Mouse (Mus musculus) liver, adult (tissue): ENCODE measurements at regions not wholly inside any gene's neighbourhood (a gene's known extent, or its start where the extent isn't known, plus 50 kb on each side); places are given as distances from the start of the nearest gene placed in this dataset.

Source experiments
- GATA4 ChIP-seq: IDR thresholded peaks from 2 replicates; pipeline ENCODE4 v1.6.1; 2014; ENCODE audit warnings: mild to moderate bottlenecking, low read length; ENCODE audit not compliant: insufficient replicate concordance

- TF ChIP-seq GATA4: peak; percentile 41
These were observed 144.6 kb upstream of the Rbbp6 start for GRCm38 (mm10) chr7:122820587-122821535.

- TF ChIP-seq GATA4: no peak
These were observed 142.1 kb upstream of the Rbbp6 start for GRCm38 (mm10) chr7:122823429-122823828.

- no peak for TF ChIP-seq GATA4
These were observed 126.4 kb upstream of the Rbbp6 start for GRCm38 (mm10) chr7:122839091-122839490.

- TF ChIP-seq GATA4: no peak
These were observed 120.7 kb upstream of the Rbbp6 start for GRCm38 (mm10) chr7:122844831-122845230.

- no peak for TF ChIP-seq GATA4
These were observed 118.1 kb upstream of the Rbbp6 start for GRCm38 (mm10) chr7:122847376-122847775.

GRCm38 (mm10) chr7:122873386-122873785 is 92.1 kb upstream of the Rbbp6 start:
- TF ChIP-seq GATA4: peak; percentile 57; the same call in 1 of the 2 replicates

GRCm38 (mm10) chr7:122876286-122876685 is 89.2 kb upstream of the Rbbp6 start:
- no peak for TF ChIP-seq GATA4

GRCm38 (mm10) chr7:122886737-122887136 is 78.7 kb upstream of the Rbbp6 start:
- no peak for TF ChIP-seq GATA4

GRCm38 (mm10) chr7:122897148-122897547 is 68.3 kb upstream of the Rbbp6 start:
- TF ChIP-seq GATA4: no peak

GRCm38 (mm10) chr7:122906056-122906455 is 59.4 kb upstream of the Rbbp6 start:
- TF ChIP-seq GATA4: no peak

GRCm38 (mm10) chr7:122909296-122909695 is 56.2 kb upstream of the Rbbp6 start:
- no peak for TF ChIP-seq GATA4
